Mouse (Mus musculus): ENCODE data around the gene Wwox. TPM values are rescaled to one million over a fixed set of nuclear protein-coding genes. Genes with fewer than 3 reads are reported as not detected.

Wwox gene
- total RNA-seq, 2 experiments from 2014 or later = 7.4 to 8.1 TPM

- no peak for DNase-seq
- intact Hi-C loops (cut with DNase I) = no loop called here
Observed at GRCm38 (mm10) chr8:114703517-114703916, 264.1 kb downstream of the Wwox start.

GRCm38 (mm10) chr8:114707538-114708138 lies 268.2 kb downstream of the Wwox start:
- DNase-seq = no peak
- intact Hi-C loops (cut with DNase I) = no loop called here

- peak; percentile 9 to 30 for DNase-seq
- intact Hi-C loops (cut with DNase I) = loop anchor here (2.0 to 5.0 kb wide), 2 partner anchors 175 to 263 kb away; no protein-coding TSS in a partner anchor
Observed at GRCm38 (mm10) chr8:114715318-114716070, 276.0 kb downstream of the Wwox start.

- intact Hi-C loops (cut with DNase I) = loop anchor here (5.0 kb wide), 1 partner anchor 264 kb away; no protein-coding TSS in a partner anchor
- DNase-seq = no peak
Observed at GRCm38 (mm10) chr8:114716546-114717255, 277.2 kb downstream of the Wwox start.

- DNase-seq = no peak
- intact Hi-C loops (cut with DNase I) = loop anchor here (5.0 kb wide), 1 partner anchor 267 kb away; no protein-coding TSS in a partner anchor
Observed at GRCm38 (mm10) chr8:114718821-114719220, 279.4 kb downstream of the Wwox start.

GRCm38 (mm10) chr8:114722611-114723010 lies 283.2 kb downstream of the Wwox start:
- no peak for DNase-seq
- intact Hi-C loops (cut with DNase I) = no loop called here

GRCm38 (mm10) chr8:114731260-114732140 lies 292.0 kb downstream of the Wwox start:
- no peak for DNase-seq
- intact Hi-C loops (cut with DNase I) = no loop called here

- DNase-seq = peak in 1 of 2 experiments; percentile 18
- intact Hi-C loops (cut with DNase I) = no loop called here
Observed at GRCm38 (mm10) chr8:114743185-114743915, 303.9 kb downstream of the Wwox start.

- no peak for DNase-seq
- intact Hi-C loops (cut with DNase I) = no loop called here
Observed at GRCm38 (mm10) chr8:114746373-114746772, 306.9 kb downstream of the Wwox start.

- DNase-seq = no peak
- intact Hi-C loops (cut with DNase I) = no loop called here
Observed at GRCm38 (mm10) chr8:114751376-114752135, 312.1 kb downstream of the Wwox start.

- no peak for DNase-seq
- intact Hi-C loops (cut with DNase I) = no loop called here
Observed at GRCm38 (mm10) chr8:114759621-114760020, 320.2 kb downstream of the Wwox start.

- no peak for DNase-seq
- intact Hi-C loops (cut with DNase I) = no loop called here
Observed at GRCm38 (mm10) chr8:114768536-114768935, 329.1 kb downstream of the Wwox start.

GRCm38 (mm10) chr8:114770856-114771776 lies 331.7 kb downstream of the Wwox start:
- DNase-seq = peak; percentile 81 to 89

GRCm38 (mm10) chr8:114772276-114772849 lies 332.9 kb downstream of the Wwox start:
- intact Hi-C loops (cut with DNase I) = loop anchor here (10.0 kb wide), 4 partner anchors 392 to 1662 kb away; no protein-coding TSS in a partner anchor
- no peak for DNase-seq

More at GRCm38 (mm10) chr8:114770856-114771776, 331.7 kb downstream of the Wwox start:
- intact Hi-C loops (cut with DNase I) = loop anchor here (1.0 to 10.0 kb wide), 8 partner anchors 200 to 1664 kb away; no protein-coding TSS in a partner anchor

- intact Hi-C loops (cut with DNase I) = loop anchor here (10.0 kb wide), 4 partner anchors 391 to 1661 kb away; no protein-coding TSS in a partner anchor
- peak; percentile 84 to 86 for DNase-seq
Observed at GRCm38 (mm10) chr8:114773461-114774414, 334.3 kb downstream of the Wwox start.

GRCm38 (mm10) chr8:114774415-114774775 lies 334.9 kb downstream of the Wwox start:
- DNase-seq = peak in 1 of 2 experiments; percentile 20
- intact Hi-C loops (cut with DNase I) = loop anchor here (10.0 kb wide), 4 partner anchors 390 to 1660 kb away; no protein-coding TSS in a partner anchor

Measured in heart, postnatal 10 days (tissue).